Mouse (Mus musculus): ENCODE measurements at regions not wholly inside any gene's neighbourhood (a gene's known extent, or its start where the extent isn't known, plus 50 kb on each side); places are given as distances from the start of the nearest gene placed in this dataset.
"Not testable (repeated sequence)": the region's sequence is repeated elsewhere in the genome, so short reads cannot be mapped to it uniquely, and the experiment has no call there.

GRCm38 (mm10) chr1:194565574-194565973 is 52.4 kb upstream of the Plxna2 start:
- no peak for DNase-seq (ENCODE audit: low spot score)

DNA sequence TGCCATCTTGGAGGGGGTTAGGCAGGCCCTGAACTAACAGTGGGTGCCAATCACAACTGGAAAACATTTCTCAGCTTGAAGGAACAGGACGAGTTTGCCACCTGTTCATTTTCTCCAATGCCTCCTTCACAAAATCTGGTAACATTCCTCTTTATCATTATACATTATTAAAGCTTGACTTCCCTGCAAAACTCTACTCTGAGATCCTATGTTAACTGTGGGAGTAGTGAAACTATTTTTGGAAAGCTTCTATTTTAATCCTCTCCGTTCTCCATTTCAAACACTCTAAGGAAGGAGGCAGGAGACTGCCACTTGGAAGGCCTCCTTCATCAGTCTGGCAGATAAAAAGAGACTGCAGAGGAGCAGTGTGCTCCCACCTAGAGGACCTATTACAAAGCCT is 54.1 kb upstream of the Plxna2 start:
- no peak for DNase-seq (ENCODE audit: low spot score)

GRCm38 (mm10) chr1:194561098-194561497 is 56.9 kb upstream of the Plxna2 start:
- no peak for DNase-seq (ENCODE audit: low spot score)

GRCm38 (mm10) chr1:194548661-194549060 is 69.4 kb upstream of the Plxna2 start:
- no peak for DNase-seq (ENCODE audit: low spot score)

DNA sequence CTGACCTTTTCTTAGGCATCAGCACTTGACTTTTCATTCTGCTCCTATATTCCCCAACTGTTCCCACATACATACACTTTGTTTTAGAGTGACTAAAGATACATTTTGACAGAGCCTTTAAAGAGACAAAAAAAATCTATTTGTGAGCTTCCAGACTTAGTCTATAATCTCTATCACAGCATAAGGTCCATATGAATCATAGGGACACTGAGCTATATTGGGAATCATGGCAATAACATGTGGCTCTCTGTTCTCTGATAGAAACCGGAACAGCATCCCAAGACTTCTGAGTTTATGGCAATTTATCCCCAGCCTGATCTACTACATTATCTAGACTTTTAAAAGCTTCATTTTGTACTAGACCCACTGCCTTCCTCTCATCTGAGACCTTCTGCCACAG is 69.8 kb upstream of the Plxna2 start:
- DNase-seq (ENCODE audit: low spot score), result no peak

GRCm38 (mm10) chr1:194540923-194541322 is 77.1 kb upstream of the Plxna2 start:
- no peak for DNase-seq (ENCODE audit: low spot score)

DNA sequence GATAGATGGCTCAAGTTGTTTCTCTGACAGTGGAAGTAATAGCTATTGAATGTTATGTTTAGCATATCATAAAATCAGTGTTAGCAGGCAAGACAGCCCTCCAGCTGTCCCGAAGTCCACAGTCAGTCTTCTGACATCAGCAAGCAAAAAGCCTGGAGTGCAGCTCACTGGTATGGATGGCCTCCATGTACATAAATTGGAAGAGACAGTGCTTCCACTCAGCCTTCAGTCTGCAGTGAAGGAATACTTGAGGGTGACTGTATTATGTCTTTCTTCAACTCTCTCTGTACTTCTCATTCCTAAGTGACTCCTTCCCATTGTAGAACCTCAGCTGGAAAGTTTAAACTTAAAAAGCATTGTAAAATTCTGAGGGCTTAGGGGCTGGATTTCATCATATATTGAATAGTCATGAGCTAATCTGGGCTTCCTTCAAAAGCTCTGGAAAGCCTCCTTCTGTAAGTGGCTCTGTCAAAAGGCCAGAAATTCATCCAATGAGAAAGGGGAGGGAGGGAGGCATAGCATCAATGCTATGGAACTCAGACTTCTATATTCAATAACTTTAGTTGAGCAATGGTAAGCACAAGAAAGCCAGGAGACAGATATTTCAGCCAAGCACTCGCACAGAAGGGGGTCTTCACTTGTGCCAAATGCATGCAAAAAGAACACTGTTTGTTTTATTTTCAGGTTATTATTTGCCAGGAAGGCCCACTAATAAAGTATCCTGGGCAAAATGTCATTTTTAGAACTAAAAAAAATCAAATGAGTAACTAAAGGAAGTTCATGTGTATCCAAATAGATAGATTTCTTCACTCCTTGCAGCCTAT is 90.5 kb upstream of the Plxna2 start:
- no peak for DNase-seq (ENCODE audit: low spot score)

GRCm38 (mm10) chr1:194524976-194525375 is 93.0 kb upstream of the Plxna2 start:
- DNase-seq (ENCODE audit: low spot score), result no peak

- DNase-seq (ENCODE audit: low spot score), result no peak
Observed at GRCm38 (mm10) chr1:194521216-194521615, 96.8 kb upstream of the Plxna2 start.

DNA sequence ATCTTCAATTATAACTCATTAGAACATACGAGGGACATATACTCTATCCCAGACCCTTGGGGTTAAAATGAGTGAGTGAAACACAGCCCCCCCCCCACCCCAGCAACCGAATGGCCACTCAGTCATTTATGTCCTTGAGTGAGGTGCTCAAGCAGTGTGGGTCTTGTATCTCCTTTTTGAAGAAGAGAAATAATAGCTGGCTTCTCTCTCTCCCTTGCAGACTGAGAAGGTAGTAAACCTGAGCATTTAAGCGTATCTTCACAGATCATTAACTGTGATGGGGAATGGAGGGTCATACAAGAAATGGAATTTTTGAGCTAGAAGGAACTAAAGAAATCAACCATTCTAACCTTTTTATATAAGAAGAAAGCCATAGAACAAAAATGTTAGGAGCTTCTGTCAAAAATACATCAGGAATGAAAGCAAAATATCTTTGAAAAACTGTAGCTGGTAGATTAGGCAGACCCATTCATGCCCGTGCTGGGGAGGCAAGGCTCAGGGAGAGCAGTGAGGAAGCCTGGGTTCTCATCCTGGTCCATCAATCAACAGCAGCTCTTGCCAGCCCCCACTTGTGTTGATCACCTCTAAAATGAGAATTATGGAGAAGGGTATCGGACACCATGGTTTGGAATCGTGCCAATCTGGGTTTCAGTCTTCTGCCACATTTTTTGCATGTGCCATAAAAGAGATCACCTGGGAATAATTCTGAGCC is 98.4 kb upstream of the Plxna2 start:
- no peak for DNase-seq (ENCODE audit: low spot score)

DNA sequence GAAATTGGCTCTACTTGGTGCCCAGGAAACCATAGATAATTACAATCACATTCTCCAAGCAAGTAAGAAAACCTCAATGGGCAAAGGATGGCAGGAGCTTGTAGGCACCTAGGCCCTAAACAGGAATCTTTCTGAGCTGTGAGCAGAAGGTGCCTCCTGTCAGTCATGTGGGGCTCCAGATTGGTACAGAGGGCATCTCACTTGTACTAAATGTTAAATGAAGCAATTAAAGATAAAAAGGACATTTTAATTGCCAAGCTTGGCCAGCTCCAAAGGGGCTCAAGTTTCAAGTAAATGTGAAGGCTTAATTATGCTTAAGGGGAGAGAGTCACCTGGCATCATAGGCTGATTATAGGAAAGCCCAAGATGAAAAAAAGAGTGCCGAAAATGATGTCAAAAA is 101.9 kb upstream of the Plxna2 start:
- DNase-seq (ENCODE audit: low spot score), result no peak

- no peak for DNase-seq (ENCODE audit: low spot score)
Observed at GRCm38 (mm10) chr1:194508314-194508713, 109.7 kb upstream of the Plxna2 start.

GRCm38 (mm10) chr1:194505826-194506225 is 112.2 kb upstream of the Plxna2 start:
- no peak for DNase-seq (ENCODE audit: low spot score)

DNA sequence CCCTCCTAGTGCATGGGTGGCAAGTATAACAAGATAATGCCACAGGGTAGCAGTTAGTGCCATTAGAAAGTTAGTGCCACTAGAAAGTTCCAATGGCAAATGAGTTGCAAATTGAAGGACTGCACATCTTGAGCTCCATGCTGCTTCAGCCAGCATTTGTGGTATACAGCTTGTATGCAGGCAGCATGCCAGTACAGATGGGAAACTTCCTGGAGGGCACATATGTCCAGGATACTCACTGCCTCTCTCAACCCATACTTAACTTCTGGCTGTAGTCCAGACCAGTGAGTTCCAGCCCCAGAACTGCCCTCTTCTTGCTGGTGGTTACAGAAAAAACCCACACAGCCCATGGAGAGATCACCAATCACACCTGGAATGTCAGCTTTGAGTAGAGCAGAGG is 113.8 kb upstream of the Plxna2 start:
- no peak for DNase-seq (ENCODE audit: low spot score)

GRCm38 (mm10) chr1:194503517-194503916 is 114.5 kb upstream of the Plxna2 start:
- DNase-seq (ENCODE audit: low spot score), result no peak

DNA sequence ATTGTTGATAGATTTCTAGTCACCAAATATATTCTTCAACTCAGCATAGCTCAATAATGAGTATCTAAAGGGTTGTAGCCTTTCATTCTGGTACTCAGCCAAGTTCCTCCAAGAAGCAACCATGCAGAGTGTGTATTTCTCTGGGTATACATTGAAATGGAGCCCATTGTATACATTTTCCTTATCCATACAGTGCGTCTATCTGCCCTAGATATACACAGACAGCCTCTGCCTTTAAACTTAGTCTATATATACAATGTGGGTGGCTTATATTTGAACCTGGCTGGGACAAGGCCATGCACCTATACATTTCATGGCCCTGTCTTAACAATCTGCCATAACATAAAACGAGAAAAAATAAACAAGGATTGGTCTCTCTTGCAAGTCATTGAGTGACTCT is 121.6 kb upstream of the Plxna2 start:
- DNase-seq (ENCODE audit: low spot score), result no peak

DNA sequence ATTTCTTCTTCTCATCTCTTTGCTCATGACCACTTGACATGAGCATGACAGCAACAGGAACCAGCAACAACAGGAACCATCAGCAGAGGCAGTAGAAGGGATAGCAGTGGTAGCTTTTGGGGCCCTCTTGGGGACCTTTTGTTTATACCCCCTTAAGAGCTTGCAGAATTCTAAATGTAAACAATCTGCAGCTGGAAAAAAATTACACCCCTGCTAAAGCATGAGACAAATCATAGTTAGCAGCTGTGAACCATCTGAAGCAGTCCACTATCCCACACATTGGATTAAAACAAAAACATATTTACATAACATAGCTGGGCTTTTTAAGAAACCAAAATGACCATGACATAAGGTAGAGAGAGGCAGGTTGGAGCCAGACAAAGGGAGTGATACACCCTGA is 126.9 kb upstream of the Plxna2 start:
- DNase-seq (ENCODE audit: low spot score), result no peak

DNA sequence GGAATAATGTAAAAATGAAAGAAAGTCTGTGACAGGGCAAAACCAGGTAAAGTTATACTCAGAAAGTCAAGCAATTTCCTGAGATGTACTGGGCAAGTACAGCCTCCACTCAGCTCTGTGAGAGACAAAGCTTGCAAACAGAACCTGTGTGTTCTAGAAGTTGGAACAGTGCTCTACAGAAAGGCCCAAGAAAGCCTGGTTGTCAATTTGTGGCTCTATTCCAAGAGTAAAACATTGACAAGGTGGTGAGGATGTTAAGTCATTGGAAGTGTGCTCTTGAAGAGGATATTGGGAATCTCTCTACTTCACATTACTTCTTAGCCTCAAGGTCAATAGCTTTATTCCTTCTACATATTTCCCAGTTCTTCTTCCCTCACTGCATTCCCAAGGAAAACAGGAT is 129.9 kb upstream of the Plxna2 start:
- no peak for DNase-seq (ENCODE audit: low spot score)

DNA sequence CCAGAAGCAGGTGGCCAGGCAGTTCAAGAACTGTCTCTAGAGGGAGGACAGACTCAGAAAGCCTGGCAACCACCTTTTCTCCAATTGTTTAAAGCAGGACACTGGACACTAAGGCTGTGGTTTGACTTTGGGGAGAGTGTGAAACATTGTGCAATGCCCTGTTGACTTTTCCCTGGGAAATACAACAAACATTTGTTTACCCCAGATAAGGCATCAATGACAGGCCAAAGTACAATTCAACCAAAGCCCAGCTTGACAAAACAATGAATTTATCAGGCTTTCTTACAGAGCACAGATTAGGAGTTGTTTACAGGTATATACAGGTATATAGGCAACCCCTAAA is 135.3 kb upstream of the Plxna2 start:
- DNase-seq (ENCODE audit: low spot score), result no peak

DNA sequence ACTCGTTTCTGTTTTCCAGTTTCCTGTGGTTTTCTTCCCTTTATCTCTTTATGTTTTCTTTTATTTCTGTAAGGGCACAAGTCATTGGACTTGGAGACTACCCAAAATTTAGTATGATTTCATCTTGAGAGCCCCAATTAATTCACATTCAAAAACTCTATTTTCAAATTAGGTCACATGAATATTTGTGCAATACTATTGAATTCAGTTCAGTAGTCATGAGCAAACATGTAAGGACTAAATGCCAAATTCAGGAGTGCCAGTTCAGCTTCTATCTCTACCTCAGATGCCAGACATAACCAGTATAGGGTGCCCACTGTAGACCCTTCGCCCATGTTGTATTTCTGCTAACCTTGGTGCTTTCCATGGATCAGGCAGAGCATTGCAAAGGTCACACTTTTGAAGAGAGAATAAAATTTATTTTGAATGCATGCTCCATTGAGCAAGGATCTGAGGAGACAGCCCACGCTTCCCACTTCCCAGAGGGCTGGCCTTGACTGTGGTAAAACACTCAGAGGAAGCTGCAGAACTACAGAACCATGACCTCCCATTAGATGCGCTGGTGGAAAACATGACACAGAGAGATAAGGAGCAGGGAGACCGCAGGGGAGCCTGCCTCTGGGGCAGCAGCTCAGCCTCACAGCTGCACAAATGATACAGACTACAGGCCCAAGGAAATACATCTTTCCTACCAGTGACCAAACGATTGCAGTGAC is 135.9 kb upstream of the Plxna2 start:
- peak; percentile 10 for DNase-seq (ENCODE audit: low spot score)

DNA sequence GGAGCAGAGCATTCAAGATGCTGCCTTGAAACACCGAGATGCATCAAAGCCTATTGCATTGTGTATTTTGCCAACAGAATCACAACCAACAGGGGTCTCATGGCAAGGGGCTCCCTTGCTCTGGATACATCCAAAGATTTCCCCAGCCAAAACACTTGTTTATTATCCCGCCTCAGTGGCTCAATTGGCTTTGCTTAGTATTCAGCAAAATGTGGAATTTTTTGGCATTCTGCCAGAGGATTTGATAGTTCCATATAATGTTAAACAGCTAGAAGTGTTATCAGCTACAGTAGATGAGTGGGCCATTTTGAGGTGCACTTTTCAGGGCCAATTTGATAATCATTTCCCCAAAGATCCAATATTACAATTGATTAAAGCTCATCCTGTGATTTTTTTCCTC is 146.7 kb upstream of the Plxna2 start:
- DNase-seq (ENCODE audit: low spot score), result not testable (repeated sequence)

DNA sequence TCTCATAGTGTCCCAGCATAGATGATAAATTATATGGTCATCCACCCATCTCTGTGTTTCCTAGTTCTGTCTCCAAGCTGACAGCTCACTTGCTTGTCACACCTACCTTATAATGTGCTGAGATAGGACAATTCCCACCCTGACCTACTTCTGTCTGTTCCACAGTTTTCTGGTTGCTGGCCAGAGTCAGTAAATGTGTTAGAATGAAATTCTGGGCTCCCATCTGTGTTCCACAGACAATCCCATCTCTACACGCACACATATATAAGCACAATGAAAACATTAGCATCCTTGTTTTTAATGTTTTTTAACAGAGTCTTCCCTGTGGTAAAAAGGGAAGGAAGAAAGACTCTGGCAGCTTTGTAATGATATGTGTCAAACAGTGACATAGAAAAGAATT is 165.5 kb upstream of the Plxna2 start:
- no peak for DNase-seq (ENCODE audit: low spot score)

- DNase-seq (ENCODE audit: low spot score), result no peak
Observed at GRCm38 (mm10) chr1:194443681-194444080, 174.3 kb upstream of the Plxna2 start.
